Mouse (Mus musculus): Measurements from ENCODE around the gene Gm20825.
"Not testable (repeated sequence)": the region's sequence is repeated elsewhere in the genome, so short reads cannot be mapped to it uniquely, and the experiment has no call there.

The Gm20825 gene

DNA sequence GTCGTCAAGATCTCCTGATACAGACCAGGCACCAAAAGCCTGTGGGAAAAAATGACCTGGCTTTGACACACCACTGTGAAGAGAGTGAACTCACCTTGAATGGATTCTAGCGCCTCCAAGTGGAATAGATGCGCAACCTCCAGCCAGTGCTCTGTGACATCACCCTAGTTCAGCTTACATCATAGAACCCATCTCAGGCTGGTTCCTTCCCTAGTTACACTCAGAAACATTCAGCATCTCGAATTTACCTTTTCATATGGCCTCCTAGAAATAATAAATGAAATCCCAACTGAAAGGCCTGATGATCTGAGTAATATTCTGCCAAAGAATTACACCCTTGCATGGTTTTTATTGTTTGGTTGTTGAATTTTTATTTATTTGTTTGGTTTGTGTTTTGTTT lies at the start of gene Gm20825:
TSS of gene Gm20825 (minus strand) at position 101 of the 400 bp plus-strand sequence.
- DNase-seq (ENCODE audit: low spot score) = not testable (repeated sequence)
